Mouse (Mus musculus) kidney, adult 2 months (tissue): Measurements from ENCODE around the gene Nt5m. TPM values are rescaled to one million over a fixed set of nuclear protein-coding genes. Genes with fewer than 3 reads are reported as not detected.
"Not testable (repeated sequence)": the region's sequence is repeated elsewhere in the genome, so short reads cannot be mapped to it uniquely, and the experiment has no call there.

Source experiments
- DNase-seq: peaks from one replicate; pipeline ENCODE4 v3.0.0; 2021
- H3K27ac ChIP-seq: fragments of 200-500 bp; 2 replicates; pipeline ENCODE4 v1.5.1; 2012; ENCODE audit warnings: low read depth, low read length, control low read depth, inconsistent platforms; ENCODE audit not compliant: insufficient read depth
- H3K27me3 ChIP-seq: fragments of 200-500 bp; replicated peaks from 2 replicates; pipeline ENCODE4 v1.6.1; 2012; ENCODE audit warnings: mild to moderate bottlenecking, moderate library complexity, low read length, inconsistent platforms; ENCODE audit not compliant: control insufficient read depth, insufficient read depth
- H3K36me3 ChIP-seq: fragments of 200-500 bp; 2 replicates; pipeline ENCODE4 v1.6.1; 2012; ENCODE audit warnings: mild to moderate bottlenecking, moderate library complexity, low read length, inconsistent platforms; ENCODE audit not compliant: control insufficient read depth, insufficient read depth
- H3K4me1 ChIP-seq: fragments of 200-500 bp; 2 replicates; pipeline ENCODE4 v1.6.1; 2011; ENCODE audit warnings: low read length; ENCODE audit not compliant: control insufficient read depth, insufficient read depth
- H3K4me3 ChIP-seq: fragments of 200-500 bp; 2 replicates; pipeline ENCODE4 v1.5.1; 2011; ENCODE audit warnings: mild to moderate bottlenecking, low read depth, low read length, control low read depth; ENCODE audit not compliant: insufficient read depth
- CTCF ChIP-seq: fragments of 200-500 bp; conservative IDR thresholded peaks from 2 replicates; pipeline ENCODE4 v1.5.1; 2011; ENCODE audit warnings: low read depth, mild to moderate bottlenecking, control low read depth, low read length, moderate library complexity, mixed read lengths; ENCODE audit not compliant: insufficient read depth, insufficient read length
- POLR2A ChIP-seq: fragments of 200-500 bp; IDR thresholded peaks from one replicate; pipeline ENCODE4 v1.6.1; 2011; ENCODE audit warnings: low read depth, low read length, control low read depth
- WGBS: fragments of 180-500 bp; shearing (Covaris S2); methylation state at CpG from one replicate; pipeline ENCODE4 v1.1.7; 2018; 5-methylcytosine and 5-hydroxymethylcytosine counted together
- polyA plus RNA-seq: library from polyadenylated mRNA; depleted of rRNA; stranded (reverse); fragments of >200 nt; gene quantifications from 2 replicates; pipeline ENCODE4 v1.2.3, GENCODE M21; 2012

Gene Nt5m
- polyA plus RNA-seq, 1 experiment: 39.3 TPM

GRCm38 (mm10) chr11:59813276-59813675, 26.0 kb upstream of the Nt5m start:
- TF ChIP-seq CTCF (no peak), POLR2A (no peak)
- H3K36me3 ChIP-seq: no peaks in the 10 kb centered on the region; the same call in 1 of the 2 replicates
- WGBS: 73% methylated on average over 3 of the region's 3 CpGs
- peaks cover 6% of the 10 kb centered on the region; the same call in 1 of the 2 replicates for H3K4me1 ChIP-seq
- no peak overlapping the region for H3K27ac ChIP-seq
- DNase-seq: no peak
- no peaks in the 10 kb centered on the region for H3K27me3 ChIP-seq
- H3K4me3 ChIP-seq: no peak overlapping the region

- Histone ChIP-seq H3K27ac (no peak overlapping the region), H3K4me1 (no peaks in the 10 kb centered on the region; the same call in 1 of the 2 replicates), H3K36me3 (no peaks in the 10 kb centered on the region; the same call in 1 of the 2 replicates), H3K4me3 (no peak overlapping the region), H3K27me3 (no peaks in the 10 kb centered on the region)
- no peak for DNase-seq
- WGBS: 92% methylated on average over 1 of the region's 1 CpGs
- TF ChIP-seq CTCF (no peak), POLR2A (no peak)
These were observed 24.9 kb upstream of the Nt5m start for GRCm38 (mm10) chr11:59814311-59814710.

GRCm38 (mm10) chr11:59814936-59815335, 24.3 kb upstream of the Nt5m start:
- no peak for TF ChIP-seq CTCF
- no peak for TF ChIP-seq POLR2A
- H3K4me3 ChIP-seq: no peak overlapping the region
- no peaks in the 10 kb centered on the region for H3K27me3 ChIP-seq
- H3K36me3 ChIP-seq: peaks cover 2% of the 10 kb centered on the region
- H3K27ac ChIP-seq: no peak overlapping the region
- no peak for DNase-seq
- WGBS: 69% methylated on average over 6 of the region's 6 CpGs
- H3K4me1 ChIP-seq: no peaks in the 10 kb centered on the region; the same call in 1 of the 2 replicates

GRCm38 (mm10) chr11:59815482-59816065, 23.7 kb upstream of the Nt5m start:
- 84% methylated on average over 6 of the region's 6 CpGs for WGBS
- TF ChIP-seq CTCF (no peak), POLR2A (no peak)
- no peaks in the 10 kb centered on the region; the same call in 1 of the 2 replicates for H3K4me1 ChIP-seq
- peaks cover 6% of the 10 kb centered on the region for H3K36me3 ChIP-seq
- no peak overlapping the region for H3K27ac ChIP-seq
- no peaks in the 10 kb centered on the region for H3K27me3 ChIP-seq
- no peak overlapping the region for H3K4me3 ChIP-seq
- no peak for DNase-seq

- no peak for DNase-seq
- Histone ChIP-seq H3K27ac (no peak overlapping the region), H3K4me1 (no peaks in the 10 kb centered on the region), H3K36me3 (peaks cover 9% of the 10 kb centered on the region), H3K4me3 (no peak overlapping the region), H3K27me3 (no peaks in the 10 kb centered on the region)
- 95% methylated on average over 3 of the region's 3 CpGs for WGBS
- no peak for TF ChIP-seq POLR2A
- no peak for TF ChIP-seq CTCF
These were observed 21.3 kb upstream of the Nt5m start for GRCm38 (mm10) chr11:59817916-59818315.

- no peak for DNase-seq
- Histone ChIP-seq H3K4me3 (no peak overlapping the region), H3K27me3 (no peaks in the 10 kb centered on the region), H3K4me1 (no peaks in the 10 kb centered on the region), H3K36me3 (peaks cover 18% of the 10 kb centered on the region), H3K27ac (no peak overlapping the region)
- TF ChIP-seq POLR2A: no peak
- no peak for TF ChIP-seq CTCF
- 84% methylated on average over 3 of the region's 3 CpGs for WGBS
These were observed 17.6 kb upstream of the Nt5m start for GRCm38 (mm10) chr11:59821625-59822024.

- WGBS: no CpG with 5 or more reads among the region's 1 CpGs
- not testable (repeated sequence) for H3K27ac ChIP-seq, H3K4me1 ChIP-seq
These were observed 1.5 kb upstream of the Nt5m start for GRCm38 (mm10) chr11:59837789-59838188.

GRCm38 (mm10) chr11:59838426-59838825, 821 bp upstream of the Nt5m start:
- Histone ChIP-seq H3K36me3 (no peaks in the 10 kb centered on the region), H3K27ac (no peak overlapping the region), H3K4me1 (peaks cover 4% of the 10 kb centered on the region; the same call in 1 of the 2 replicates), H3K4me3 (peak overlapping the region; percentile 12; the same call in 1 of the 2 replicates), H3K27me3 (no peaks in the 10 kb centered on the region)
- TF ChIP-seq POLR2A: no peak
- TF ChIP-seq CTCF: no peak
- 48% methylated on average over 4 of the region's 4 CpGs for WGBS
- no peak for DNase-seq

More at GRCm38 (mm10) chr11:59837789-59838188, 1.5 kb upstream of the Nt5m start:
- H3K4me3 ChIP-seq, H3K27me3 ChIP-seq, H3K36me3 ChIP-seq, DNase-seq: not testable (repeated sequence)
